Mouse (Mus musculus): ENCODE measurements at regions not wholly inside any gene's neighbourhood (a gene's known extent, or its start where the extent isn't known, plus 50 kb on each side); places are given as distances from the start of the nearest gene placed in this dataset.
A peak's percentile ranks its signal among the peaks of the same experiment; 100 is the strongest.

GRCm38 (mm10) chr2:149467801-149468200, 62.9 kb downstream of the Cst10 start:
- DNase-seq (peak; percentile 1), ATAC-seq (ENCODE audit: insufficient read depth) (no peak)
- no peaks in the 10 kb centered on the region for H3K36me3 ChIP-seq (ENCODE audit: insufficient read depth)
- no peak for TF ChIP-seq CTCF (IDR thresholded peaks at IDR 0.05; ENCODE audit: low read depth)
- no peak overlapping the region for H3K27ac ChIP-seq (ENCODE audit: low read depth)
- no peaks in the 10 kb centered on the region for H3K4me1 ChIP-seq (ENCODE audit: insufficient read depth)
- H3K9ac ChIP-seq = no peak overlapping the region
- no peaks in the 10 kb centered on the region for H3K27me3 ChIP-seq (ENCODE audit: insufficient read depth, low read length)
- H3K9me3 ChIP-seq (ENCODE audit: low read depth, low read length) = no peaks in the 10 kb centered on the region
- 79% methylated on average over 2 of the region's 2 CpGs for WGBS
- no peak overlapping the region for H3K4me2 ChIP-seq
- no peak overlapping the region for H3K4me3 ChIP-seq (ENCODE audit: low read depth, low read length)

- 73% methylated on average over 2 of the region's 2 CpGs for WGBS
Measured at GRCm38 (mm10) chr2:149472411-149472810, 67.6 kb downstream of the Cst10 start.

GRCm38 (mm10) chr2:149493280-149493988, 88.6 kb downstream of the Cst10 start:
- no peak overlapping the region for H3K27ac ChIP-seq (ENCODE audit: low read depth)
- H3K4me3 ChIP-seq (ENCODE audit: low read depth, low read length) = no peak overlapping the region
- DNase-seq (peak; percentile 2), ATAC-seq (ENCODE audit: insufficient read depth) (no peak)
- H3K4me2 ChIP-seq = no peak overlapping the region
- whole genome bisulfite sequencing = 43% methylated on average over 2 of the region's 2 CpGs
- TF ChIP-seq CTCF (IDR thresholded peaks at IDR 0.05; ENCODE audit: low read depth) = no peak
- no peaks in the 10 kb centered on the region for H3K4me1 ChIP-seq (ENCODE audit: insufficient read depth)
- H3K36me3 ChIP-seq (ENCODE audit: insufficient read depth) = no peaks in the 10 kb centered on the region
- no peak overlapping the region for H3K9ac ChIP-seq
- no peaks in the 10 kb centered on the region for H3K27me3 ChIP-seq (ENCODE audit: insufficient read depth, low read length)
- H3K9me3 ChIP-seq (ENCODE audit: low read depth, low read length) = no peaks in the 10 kb centered on the region

More at GRCm38 (mm10) chr2:149472411-149472810, 67.6 kb downstream of the Cst10 start:
- DNase-seq (no peak), ATAC-seq (ENCODE audit: insufficient read depth) (no peak)
- H3K4me3 ChIP-seq (ENCODE audit: low read depth, low read length) = no peak overlapping the region
- H3K27ac ChIP-seq (ENCODE audit: low read depth) = no peak overlapping the region
- no peaks in the 10 kb centered on the region for H3K27me3 ChIP-seq (ENCODE audit: insufficient read depth, low read length)
- no peak overlapping the region for H3K4me2 ChIP-seq
- no peak for TF ChIP-seq CTCF (IDR thresholded peaks at IDR 0.05; ENCODE audit: low read depth)
- H3K4me1 ChIP-seq (ENCODE audit: insufficient read depth) = no peaks in the 10 kb centered on the region
- no peak overlapping the region for H3K9ac ChIP-seq
- H3K36me3 ChIP-seq (ENCODE audit: insufficient read depth) = no peaks in the 10 kb centered on the region
- no peaks in the 10 kb centered on the region for H3K9me3 ChIP-seq (ENCODE audit: low read depth, low read length)

GRCm38 (mm10) chr2:149512870-149513269, 108.0 kb downstream of the Cst10 start:
- H3K27ac ChIP-seq (ENCODE audit: low read depth) = no peak overlapping the region
- ATAC-seq (ENCODE audit: insufficient read depth) (no peak), DNase-seq (no peak)
- 61% methylated on average over 1 of the region's 1 CpGs for WGBS
- no peak overlapping the region for H3K4me3 ChIP-seq (ENCODE audit: low read depth, low read length)
- TF ChIP-seq CTCF (IDR thresholded peaks at IDR 0.05; ENCODE audit: low read depth) = no peak
- H3K4me2 ChIP-seq = no peak overlapping the region
- no peaks in the 10 kb centered on the region for H3K9me3 ChIP-seq (ENCODE audit: low read depth, low read length)
- no peak overlapping the region for H3K9ac ChIP-seq
- no peaks in the 10 kb centered on the region for H3K4me1 ChIP-seq (ENCODE audit: insufficient read depth)
- H3K36me3 ChIP-seq (ENCODE audit: insufficient read depth) = no peaks in the 10 kb centered on the region
- no peaks in the 10 kb centered on the region for H3K27me3 ChIP-seq (ENCODE audit: insufficient read depth, low read length)

- no peak for DNase-seq
- Histone ChIP-seq H3K4me2 (no peak overlapping the region), H3K9me3 (ENCODE audit: low read depth, low read length) (no peaks in the 10 kb centered on the region), H3K9ac (no peak overlapping the region), H3K4me1 (ENCODE audit: insufficient read depth) (no peaks in the 10 kb centered on the region), H3K27ac (ENCODE audit: low read depth) (no peak overlapping the region), H3K36me3 (ENCODE audit: insufficient read depth) (no peaks in the 10 kb centered on the region), H3K4me3 (ENCODE audit: low read depth, low read length) (no peak overlapping the region), H3K27me3 (ENCODE audit: insufficient read depth, low read length) (no peaks in the 10 kb centered on the region)
- no peak for ATAC-seq (ENCODE audit: insufficient read depth)
- TF ChIP-seq CTCF (IDR thresholded peaks at IDR 0.05; ENCODE audit: low read depth) = no peak
Measured at GRCm38 (mm10) chr2:149524424-149524823, 119.6 kb downstream of the Cst10 start.

DNA sequence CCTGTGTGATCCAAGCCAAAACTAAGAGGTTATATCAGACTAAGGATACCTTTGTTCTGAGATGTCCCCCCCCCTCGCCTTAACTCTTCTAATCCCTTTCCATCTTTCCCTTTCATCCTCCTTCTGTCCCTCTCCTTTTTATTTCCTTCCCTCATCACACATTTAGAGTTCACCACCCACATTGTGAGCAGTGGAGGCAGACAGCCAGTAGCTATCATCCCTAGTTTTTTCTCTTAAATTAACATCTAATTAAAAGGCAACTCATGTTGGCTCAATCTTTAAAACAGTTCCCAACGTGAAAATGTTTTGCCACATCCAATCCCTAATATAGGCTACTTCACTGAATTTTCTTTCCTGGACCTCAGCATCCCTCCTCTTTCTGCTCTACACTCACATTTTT, 138.0 kb downstream of the Cst10 start:
- no peak for ATAC-seq (ENCODE audit: insufficient read depth)
- H3K4me3 ChIP-seq (ENCODE audit: low read depth, low read length) = no peak overlapping the region
- WGBS = 62% methylated on average over 2 of the region's 2 CpGs

DNA sequence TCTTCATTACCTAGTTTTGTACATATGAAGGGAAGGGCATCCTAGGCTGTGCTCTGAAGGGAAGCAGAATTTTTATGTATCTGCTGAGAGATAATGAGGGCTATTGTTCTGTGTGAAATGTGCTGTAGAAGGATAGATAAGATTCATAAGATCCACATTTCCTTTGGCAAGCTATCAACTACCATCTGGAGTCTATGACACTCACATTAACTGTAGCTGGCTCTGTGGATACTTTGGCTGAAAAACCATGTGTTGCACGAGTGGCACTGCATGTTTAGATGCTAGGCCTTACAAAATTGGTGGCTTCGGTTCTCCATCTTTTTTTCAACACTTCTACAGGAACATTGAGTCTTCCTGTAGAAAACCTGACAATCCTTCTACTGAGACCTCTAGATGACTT, 140.9 kb downstream of the Cst10 start:
- DNase-seq (peak; percentile 28), ATAC-seq (ENCODE audit: insufficient read depth) (no peak)
- no peak for TF ChIP-seq CTCF (IDR thresholded peaks at IDR 0.05; ENCODE audit: low read depth)
- H3K9ac ChIP-seq = no peak overlapping the region
- WGBS = 46% methylated on average over 2 of the region's 2 CpGs
- H3K9me3 ChIP-seq (ENCODE audit: low read depth, low read length) = no peaks in the 10 kb centered on the region
- no peak overlapping the region for H3K4me2 ChIP-seq
- no peaks in the 10 kb centered on the region for H3K27me3 ChIP-seq (ENCODE audit: insufficient read depth, low read length)
- no peaks in the 10 kb centered on the region for H3K4me1 ChIP-seq (ENCODE audit: insufficient read depth)
- no peak overlapping the region for H3K27ac ChIP-seq (ENCODE audit: low read depth)
- no peaks in the 10 kb centered on the region for H3K36me3 ChIP-seq (ENCODE audit: insufficient read depth)
- H3K4me3 ChIP-seq (ENCODE audit: low read depth, low read length) = no peak overlapping the region

More for the DNA sequence above, 138.0 kb downstream of the Cst10 start:
- Histone ChIP-seq H3K27ac (ENCODE audit: low read depth) (no peak overlapping the region), H3K36me3 (ENCODE audit: insufficient read depth) (no peaks in the 10 kb centered on the region), H3K9ac (no peak overlapping the region), H3K9me3 (ENCODE audit: low read depth, low read length) (no peaks in the 10 kb centered on the region), H3K4me1 (ENCODE audit: insufficient read depth) (no peaks in the 10 kb centered on the region), H3K4me2 (no peak overlapping the region), H3K27me3 (ENCODE audit: insufficient read depth, low read length) (no peaks in the 10 kb centered on the region)
- no peak for TF ChIP-seq CTCF (IDR thresholded peaks at IDR 0.05; ENCODE audit: low read depth)
- no peak for DNase-seq
